Mouse (Mus musculus) liver, postnatal 0 days (tissue): Measurements from ENCODE around the gene Bbs1.
A peak's percentile ranks its signal among the peaks of the same experiment; 100 is the strongest.

Source experiments
- CTCF ChIP-seq: sonication (generic); IDR thresholded peaks from 2 replicates; pipeline ENCODE4 v1.5.1; 2016; ENCODE audit warnings: antibody characterized with exemption, low read depth
- EP300 ChIP-seq: IDR thresholded peaks from 2 replicates; pipeline ENCODE4 v1.6.1; 2016; ENCODE audit warnings: antibody characterized with exemption, low read depth, mild to moderate bottlenecking

DNA sequence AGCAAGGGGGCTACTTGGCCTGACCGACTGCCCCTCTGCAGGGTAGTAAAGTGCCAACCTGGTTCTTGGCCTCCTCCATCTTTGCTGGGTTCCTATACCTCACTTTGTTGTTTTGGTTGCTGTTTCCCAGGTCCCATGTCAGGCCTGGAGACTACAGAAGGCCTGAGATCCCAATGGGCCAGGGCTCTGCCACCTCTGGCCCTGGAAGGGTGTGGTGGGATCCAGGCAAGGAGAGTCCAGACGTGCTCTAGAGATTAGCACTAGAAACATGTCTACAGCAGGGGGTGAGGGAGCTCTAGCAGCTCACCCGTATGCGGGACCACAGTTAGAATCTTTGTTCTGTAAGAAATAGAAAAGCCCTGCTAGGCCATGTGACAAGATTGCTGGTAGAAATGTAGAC is 22.5 kb downstream of the Bbs1 start:
- TF ChIP-seq CTCF (0 out of 2 replicates have a peak, but pooled peaks have one; percentile 4), EP300 (no peak)
